Mouse (Mus musculus) ES-Bruce4 (cell line): Measurements from ENCODE around the gene Cidec. TPM values are rescaled to one million over a fixed set of nuclear protein-coding genes. Genes with fewer than 3 reads are reported as not detected.

Source experiments
- H3K27ac ChIP-seq: 2 replicates; pipeline ENCODE4 v1.5.1; 2012; ENCODE audit warnings: low read length, inconsistent platforms; ENCODE audit not compliant: insufficient read depth
- H3K27me3 ChIP-seq: 2 replicates; pipeline ENCODE4 v1.6.1; 2012; ENCODE audit warnings: mild to moderate bottlenecking, low read length, inconsistent platforms; ENCODE audit not compliant: control insufficient read depth, poor library complexity, insufficient read depth, severe bottlenecking
- H3K36me3 ChIP-seq: 2 replicates; pipeline ENCODE4 v1.6.1; 2012; ENCODE audit warnings: inconsistent platforms, mild to moderate bottlenecking, low read length, moderate library complexity; ENCODE audit not compliant: control insufficient read depth, poor library complexity, insufficient read depth, severe bottlenecking
- H3K4me1 ChIP-seq: one replicate; pipeline ENCODE4 v1.8.1; 2011; ENCODE audit warnings: low read length; ENCODE audit not compliant: control insufficient read depth, insufficient read depth
- H3K4me3 ChIP-seq: 2 replicates; pipeline ENCODE4 v1.5.1; 2011; ENCODE audit warnings: low read depth, mild to moderate bottlenecking, low read length
- H3K9ac ChIP-seq: 2 replicates; pipeline ENCODE4 v1.6.1; 2012; ENCODE audit warnings: low read depth, mild to moderate bottlenecking, inconsistent platforms; ENCODE audit not compliant: poor library complexity, severe bottlenecking
- H3K9me3 ChIP-seq: replicated peaks from 2 replicates; pipeline ENCODE4 v1.6.1; 2012; ENCODE audit warnings: mild to moderate bottlenecking, low read length, inconsistent platforms; ENCODE audit not compliant: control insufficient read depth, poor library complexity, insufficient read depth, severe bottlenecking
- CTCF ChIP-seq: IDR thresholded peaks from one replicate; pipeline ENCODE4 v1.8.1; 2011; ENCODE audit warnings: low read depth, low read length
- EP300 ChIP-seq: IDR thresholded peaks from 2 replicates; pipeline ENCODE4 v1.6.1; 2011; ENCODE audit warnings: low read depth, low read length; ENCODE audit not compliant: insufficient read depth
- POLR2A ChIP-seq: IDR thresholded peaks from one replicate; pipeline ENCODE4 v1.8.1; 2011; ENCODE audit warnings: low read length; ENCODE audit not compliant: insufficient read depth
- polyA plus RNA-seq: library from polyadenylated mRNA; stranded (reverse); fragments of >200 nt; gene quantifications from 2 replicates; pipeline ENCODE4 v1.2.4, GENCODE M21; 2011; ENCODE audit warnings: low read depth; ENCODE audit not compliant: missing spikeins, insufficient read depth, insufficient read length

Gene Cidec
- polyA plus RNA-seq, 1 experiment, result not detected

DNA sequence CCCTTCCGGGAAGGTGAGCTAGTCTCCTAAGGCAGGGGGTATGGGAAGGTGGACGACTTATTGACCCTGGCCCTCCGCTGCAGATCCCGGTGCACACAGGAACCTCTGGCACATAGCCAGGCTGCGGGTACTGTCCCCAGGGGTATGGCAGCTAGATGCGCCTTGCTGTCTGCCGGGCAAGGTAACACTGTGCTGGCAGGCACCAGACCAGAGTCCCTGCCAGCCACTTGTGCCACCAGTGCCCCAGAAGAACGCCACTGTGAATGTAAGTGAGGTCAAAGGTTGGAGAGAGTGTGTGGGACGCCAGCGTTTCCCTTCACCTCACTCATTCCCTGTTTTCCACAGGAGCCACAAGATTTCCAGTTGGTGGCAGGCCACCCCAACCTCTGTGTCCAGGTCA is 43.3 kb upstream of the Cidec start:
- no peak overlapping the region for H3K4me3 ChIP-seq

DNA sequence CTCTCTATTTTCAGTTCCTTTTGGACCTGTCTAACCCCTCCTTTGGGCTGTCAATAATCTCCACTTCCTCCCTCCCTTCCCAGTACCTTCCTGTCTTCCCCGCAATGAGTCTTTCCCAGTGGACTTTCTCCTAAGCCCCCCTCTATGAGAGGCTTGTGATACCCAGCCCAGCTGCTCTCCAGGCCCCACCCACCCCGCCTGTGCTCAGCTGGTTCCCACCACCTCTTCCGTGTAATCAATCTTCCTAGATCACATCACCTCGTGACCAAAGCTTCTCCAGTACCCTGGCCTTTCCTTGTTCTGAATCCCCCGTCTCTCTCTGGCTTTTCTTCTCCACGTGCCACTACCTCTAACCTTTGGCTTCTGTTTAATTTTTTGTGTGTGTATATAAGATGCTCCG is 41.8 kb upstream of the Cidec start:
- Histone ChIP-seq H3K36me3 (no peaks in the 10 kb centered on the region), H3K9me3 (no peaks in the 10 kb centered on the region), H3K27me3 (no peaks in the 10 kb centered on the region), H3K27ac (no peak overlapping the region), H3K9ac (no peak overlapping the region), H3K4me1 (no peaks in the 10 kb centered on the region), H3K4me3 (no peak overlapping the region)
- TF ChIP-seq EP300 (no peak), CTCF (no peak), POLR2A (no peak)

More for the DNA sequence above, 43.3 kb upstream of the Cidec start:
- Histone ChIP-seq H3K9ac (no peak overlapping the region), H3K27me3 (no peaks in the 10 kb centered on the region), H3K27ac (no peak overlapping the region), H3K4me1 (no peaks in the 10 kb centered on the region), H3K9me3 (no peaks in the 10 kb centered on the region), H3K36me3 (no peaks in the 10 kb centered on the region)
- TF ChIP-seq EP300 (no peak), CTCF (no peak), POLR2A (no peak)

- Histone ChIP-seq H3K4me1 (no peaks in the 10 kb centered on the region), H3K9ac (no peak overlapping the region), H3K9me3 (no peaks in the 10 kb centered on the region), H3K27me3 (no peaks in the 10 kb centered on the region), H3K27ac (no peak overlapping the region), H3K36me3 (no peaks in the 10 kb centered on the region), H3K4me3 (no peak overlapping the region)
- TF ChIP-seq CTCF, result no peak
- TF ChIP-seq POLR2A, result no peak
- no peak for TF ChIP-seq EP300
These were observed 38.2 kb upstream of the Cidec start for GRCm38 (mm10) chr6:113473715-113474114.

GRCm38 (mm10) chr6:113473246-113473645 is 37.7 kb upstream of the Cidec start:
- Histone ChIP-seq H3K36me3 (no peaks in the 10 kb centered on the region), H3K9ac (no peak overlapping the region), H3K9me3 (no peaks in the 10 kb centered on the region), H3K4me1 (no peaks in the 10 kb centered on the region), H3K4me3 (no peak overlapping the region), H3K27me3 (no peaks in the 10 kb centered on the region), H3K27ac (no peak overlapping the region)
- no peak for TF ChIP-seq POLR2A
- no peak for TF ChIP-seq CTCF
- no peak for TF ChIP-seq EP300

DNA sequence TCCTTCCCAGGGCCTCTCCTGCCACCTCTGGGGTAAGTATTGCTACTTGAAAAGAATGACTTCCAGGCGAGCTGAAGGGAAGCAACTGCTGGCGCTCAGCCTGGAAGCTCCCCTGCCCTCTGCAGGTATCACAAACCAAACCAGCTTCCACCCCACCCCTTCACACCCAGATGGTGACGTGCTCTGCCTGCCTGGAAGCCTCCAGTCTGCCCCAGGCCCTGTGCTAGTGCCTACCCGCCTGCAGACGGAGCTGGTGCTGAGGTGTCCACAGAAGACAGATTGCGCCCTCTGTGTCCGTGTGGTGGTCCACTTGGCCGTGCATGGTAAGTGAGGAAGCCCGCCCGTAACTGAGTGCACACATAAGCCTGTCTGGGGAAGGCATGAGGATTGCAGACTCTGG is 36.5 kb upstream of the Cidec start:
- H3K9me3 ChIP-seq, result no peaks in the 10 kb centered on the region
- H3K4me3 ChIP-seq, result peak overlapping the region; percentile 27
- H3K9ac ChIP-seq, result no peak overlapping the region
- no peaks in the 10 kb centered on the region for H3K36me3 ChIP-seq
- no peak overlapping the region for H3K27ac ChIP-seq
- TF ChIP-seq POLR2A, result no peak
- no peak for TF ChIP-seq CTCF
- TF ChIP-seq EP300, result no peak
- no peaks in the 10 kb centered on the region for H3K27me3 ChIP-seq
- H3K4me1 ChIP-seq, result no peaks in the 10 kb centered on the region

GRCm38 (mm10) chr6:113471297-113471936 is 35.9 kb upstream of the Cidec start, which contains the start of gene Il17rc:
Gene Il17rc (plus strand): TSS chr6:113471427.
- H3K27me3 ChIP-seq, result no peaks in the 10 kb centered on the region
- H3K36me3 ChIP-seq, result no peaks in the 10 kb centered on the region
- H3K4me1 ChIP-seq, result no peaks in the 10 kb centered on the region
- peak within 1 kb of the TSS; percentile 29; the same call in 1 of the 2 replicates for H3K9ac ChIP-seq
- no peaks in the 10 kb centered on the region for H3K9me3 ChIP-seq
- H3K27ac ChIP-seq, result no peak within 1 kb of the TSS
- peak within 1 kb of the TSS; percentile 27 for H3K4me3 ChIP-seq
- TF ChIP-seq POLR2A, result peak; percentile 19
- no peak for TF ChIP-seq CTCF
- TF ChIP-seq EP300, result no peak
